Mouse (Mus musculus): Measurements from ENCODE around the gene Sez6l. TPM values are rescaled to one million over a fixed set of nuclear protein-coding genes. Genes with fewer than 3 reads are reported as not detected.

The Sez6l gene
- total and polyA plus RNA-seq, 3 experiments = not detected

- Histone ChIP-seq H3K79me2 (replicated peaks; ENCODE audit: control insufficient read depth, extremely low read depth, insufficient read depth, poor library complexity, severe bottlenecking) (no peaks in the 10 kb centered on the region), H3K27me3 (replicated peaks) (no peaks in the 10 kb centered on the region), H3K27ac (ENCODE audit: insufficient read depth, low read depth) (no peak overlapping the region), H3K9me3 (replicated peaks; ENCODE audit: low read length) (peaks cover 95% of the 10 kb centered on the region), H3K4me2 (ENCODE audit: insufficient read depth, low read depth, poor library complexity, severe bottlenecking) (no peak overlapping the region), H3K36me3 (replicated peaks in 1 of 2; ENCODE audit: control insufficient read depth in 1 of 2, insufficient read depth in 1 of 2, low read length in 1 of 2) (no peaks in the 10 kb centered on the region), H3K4me1 (ENCODE audit: control insufficient read depth in 1 of 2, insufficient read depth in 2 of 2) (no peaks in the 10 kb centered on the region), H3K4me3 (replicated peaks in 1 of 3; ENCODE audit: low read depth in 2 of 3, low read length in 2 of 3, poor library complexity in 1 of 3) (peak overlapping the region in 1 of 3 experiments; percentile 9), H3K9ac (ENCODE audit: insufficient read depth, low read depth) (no peak overlapping the region)
- in situ Hi-C loops (cut with MboI; ENCODE audit: low pct_ligation_motif_present, low pct_unique_long_range_greater_than_20kb, low sequenced_read_pairs) = no loop called here
- no peak for TF ChIP-seq BHLHE40 (IDR thresholded peaks at IDR 0.05; ENCODE audit: low read depth, low read length)
- TF ChIP-seq NELFE (IDR thresholded peaks at IDR 0.05; ENCODE audit: low read depth, low read length) = no peak
- no peak for TF ChIP-seq ETS1 (conservative IDR thresholded peaks at IDR 0.05; ENCODE audit: low read depth, low read length)
- no peak for TF ChIP-seq MAX (IDR thresholded peaks at IDR 0.05; ENCODE audit: low read length)
- no peak for TF ChIP-seq MYC (IDR thresholded peaks at IDR 0.05; ENCODE audit: low read depth, low read length)
- no peak for TF ChIP-seq ZC3H11A (IDR thresholded peaks at IDR 0.05; ENCODE audit: low read depth, low read length)
- TF ChIP-seq ZMIZ1 (IDR thresholded peaks at IDR 0.05; ENCODE audit: low read depth, low read length) = no peak
- TF ChIP-seq POLR2AphosphoS2 (IDR thresholded peaks at IDR 0.05; ENCODE audit: low read depth, low read length) = no peak
- no peak for TF ChIP-seq PAX5 (IDR thresholded peaks at IDR 0.05; ENCODE audit: low read length)
- no peak for TF ChIP-seq JUN (IDR thresholded peaks at IDR 0.05; ENCODE audit: insufficient read depth, low read depth, low read length)
- no peak for TF ChIP-seq HCFC1 (IDR thresholded peaks at IDR 0.05; ENCODE audit: low read depth, low read length)
- TF ChIP-seq NRF1 (IDR thresholded peaks at IDR 0.05; ENCODE audit: low read depth, low read length) = no peak
- no peak for TF ChIP-seq GABPA (IDR thresholded peaks at IDR 0.05; ENCODE audit: insufficient replicate concordance, low read depth, low read length)
- TF ChIP-seq MAFK (IDR thresholded peaks at IDR 0.05; ENCODE audit: insufficient replicate concordance, low read length) = no peak
- TF ChIP-seq SMC3 (IDR thresholded peaks at IDR 0.05; ENCODE audit: low read depth, low read length) = no peak
- no peak for TF ChIP-seq MAZ (IDR thresholded peaks at IDR 0.05; ENCODE audit: low read depth, low read length)
- no peak for DNase-seq (ENCODE audit: extremely low read depth)
- dilution Hi-C loops (cut with MboI; ENCODE audit: extremely low pct_ligation_motif_present, extremely low pct_unique_long_range_greater_than_20kb, low sequenced_read_pairs) = no loop called here
Observed at GRCm38 (mm10) chr5:112600309-112600939, 23.4 kb upstream of the Sez6l start.

GRCm38 (mm10) chr5:112599538-112600308, 22.7 kb upstream of the Sez6l start:
- in situ Hi-C loops (cut with MboI; ENCODE audit: low pct_ligation_motif_present, low pct_unique_long_range_greater_than_20kb, low sequenced_read_pairs) (no loop called here), dilution Hi-C loops (cut with MboI; ENCODE audit: extremely low pct_ligation_motif_present, extremely low pct_unique_long_range_greater_than_20kb, low sequenced_read_pairs) (no loop called here)
- DNase-seq (ENCODE audit: extremely low read depth) = no peak
- Histone ChIP-seq H3K4me3 (replicated peaks in 1 of 3; ENCODE audit: low read depth in 2 of 3, low read length in 2 of 3, poor library complexity in 1 of 3) (peak overlapping the region in 1 of 3 experiments; percentile 9), H3K4me1 (ENCODE audit: control insufficient read depth in 1 of 2, insufficient read depth in 2 of 2) (no peaks in the 10 kb centered on the region), H3K27ac (ENCODE audit: insufficient read depth, low read depth) (no peak overlapping the region), H3K36me3 (replicated peaks in 1 of 2; ENCODE audit: control insufficient read depth in 1 of 2, insufficient read depth in 1 of 2, low read length in 1 of 2) (no peaks in the 10 kb centered on the region), H3K4me2 (ENCODE audit: insufficient read depth, low read depth, poor library complexity, severe bottlenecking) (no peak overlapping the region), H3K27me3 (replicated peaks) (no peaks in the 10 kb centered on the region), H3K79me2 (replicated peaks; ENCODE audit: control insufficient read depth, extremely low read depth, insufficient read depth, poor library complexity, severe bottlenecking) (no peaks in the 10 kb centered on the region), H3K9me3 (replicated peaks; ENCODE audit: low read length) (peaks cover 95% of the 10 kb centered on the region), H3K9ac (ENCODE audit: insufficient read depth, low read depth) (no peak overlapping the region)
- no peak for TF ChIP-seq E2F4 (IDR thresholded peaks at IDR 0.05; ENCODE audit: insufficient replicate concordance, low read depth, low read length)
- TF ChIP-seq TCF12 (IDR thresholded peaks at IDR 0.05; ENCODE audit: low read depth, low read length) = no peak
- TF ChIP-seq MAX (IDR thresholded peaks at IDR 0.05; ENCODE audit: low read length) = no peak
- TF ChIP-seq NRF1 (IDR thresholded peaks at IDR 0.05; ENCODE audit: low read depth, low read length) = no peak
- no peak for TF ChIP-seq CTCF (conservative IDR thresholded peaks at IDR 0.05 in 1 of 2, IDR thresholded peaks at IDR 0.05 in 1 of 2; ENCODE audit: low read depth in 2 of 2, low read length in 2 of 2)
- no peak for TF ChIP-seq MEF2A (IDR thresholded peaks at IDR 0.05; ENCODE audit: borderline replicate concordance, low read depth, low read length)
- TF ChIP-seq CHD2 (IDR thresholded peaks at IDR 0.05; ENCODE audit: low read length) = no peak
- no peak for TF ChIP-seq MAFK (IDR thresholded peaks at IDR 0.05; ENCODE audit: insufficient replicate concordance, low read length)
